Mouse (Mus musculus): Measurements from ENCODE around the gene Abcg5. TPM values are rescaled to one million over a fixed set of nuclear protein-coding genes. Genes with fewer than 3 reads are reported as not detected.

Gene Abcg5
- total RNA-seq, 2 experiments from 2014 or later, result not detected

- intact Hi-C loops (cut with DNase I), result no loop called here
- DNase-seq (ENCODE audit: low spot score in 2 of 2), result no peak
Observed at GRCm38 (mm10) chr17:84650302-84651017, 32.4 kb downstream of the Abcg5 start.

- intact Hi-C loops (cut with DNase I), result no loop called here
- DNase-seq (ENCODE audit: low spot score in 2 of 2), result no peak
Observed at GRCm38 (mm10) chr17:84647630-84648029, 35.2 kb downstream of the Abcg5 start.

DNA sequence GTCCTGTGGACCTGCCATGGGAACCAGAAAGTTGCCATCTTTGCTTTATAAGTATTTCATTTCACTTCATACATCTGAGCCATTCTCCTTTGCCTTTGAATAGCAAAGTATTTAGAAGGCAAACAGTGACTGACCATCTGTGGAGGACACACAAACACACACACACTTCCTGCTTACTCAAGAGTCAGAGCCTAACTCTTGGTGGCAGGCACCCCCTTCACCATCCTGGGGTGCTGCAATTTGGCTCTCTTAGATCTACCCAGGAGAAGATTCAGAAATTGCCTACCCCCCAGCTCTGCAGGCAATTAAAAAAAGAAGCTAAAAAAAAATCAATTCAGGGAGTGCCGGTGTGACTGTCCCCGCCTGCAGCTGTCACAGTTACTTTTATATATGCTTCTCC, 36.3 kb downstream of the Abcg5 start:
- DNase-seq (ENCODE audit: low spot score in 2 of 2), result no peak
- intact Hi-C loops (cut with DNase I), result no loop called here

DNA sequence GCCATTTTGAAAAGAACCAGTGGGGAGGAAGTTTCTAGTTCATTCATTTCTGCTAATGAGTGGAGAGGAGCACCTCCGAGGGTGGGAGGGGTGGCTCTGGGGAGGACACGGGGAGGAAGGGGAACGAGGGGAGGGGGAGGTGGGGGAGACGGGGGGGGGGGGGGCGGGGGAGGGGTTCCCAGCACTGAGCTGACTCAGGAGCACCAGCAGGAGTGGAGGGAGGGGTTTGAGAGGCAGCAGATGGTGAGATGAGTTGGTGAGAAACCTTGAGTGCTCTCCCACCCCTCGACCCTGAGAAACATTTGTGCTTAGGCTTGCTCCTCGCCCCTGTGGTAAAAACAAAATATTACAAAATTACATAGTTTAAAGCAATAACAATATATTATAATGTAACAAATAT, 36.9 kb downstream of the Abcg5 start:
- DNase-seq (ENCODE audit: low spot score in 2 of 2), result no peak
- intact Hi-C loops (cut with DNase I), result no loop called here

DNA sequence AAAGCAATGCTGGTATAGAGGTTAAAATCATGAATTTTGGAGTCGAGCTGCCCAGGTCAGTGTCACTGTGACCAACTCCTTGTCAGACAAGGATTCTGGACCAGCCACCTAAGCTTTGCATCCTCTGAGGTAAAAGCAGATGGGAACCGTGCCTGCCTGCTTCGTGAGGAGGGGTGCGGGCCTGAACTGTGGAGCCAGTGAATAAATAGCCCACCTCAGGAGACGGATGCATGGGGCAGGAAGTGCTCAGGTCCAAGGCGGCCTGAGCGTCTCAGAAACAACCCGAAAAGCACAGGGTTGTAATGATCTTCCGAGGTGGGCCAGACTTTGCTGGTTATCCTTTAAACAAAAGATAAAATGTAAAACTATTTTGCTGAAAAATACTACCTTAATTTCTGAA, 37.7 kb downstream of the Abcg5 start:
- intact Hi-C loops (cut with DNase I), result no loop called here
- no peak for DNase-seq (ENCODE audit: low spot score in 2 of 2)

DNA sequence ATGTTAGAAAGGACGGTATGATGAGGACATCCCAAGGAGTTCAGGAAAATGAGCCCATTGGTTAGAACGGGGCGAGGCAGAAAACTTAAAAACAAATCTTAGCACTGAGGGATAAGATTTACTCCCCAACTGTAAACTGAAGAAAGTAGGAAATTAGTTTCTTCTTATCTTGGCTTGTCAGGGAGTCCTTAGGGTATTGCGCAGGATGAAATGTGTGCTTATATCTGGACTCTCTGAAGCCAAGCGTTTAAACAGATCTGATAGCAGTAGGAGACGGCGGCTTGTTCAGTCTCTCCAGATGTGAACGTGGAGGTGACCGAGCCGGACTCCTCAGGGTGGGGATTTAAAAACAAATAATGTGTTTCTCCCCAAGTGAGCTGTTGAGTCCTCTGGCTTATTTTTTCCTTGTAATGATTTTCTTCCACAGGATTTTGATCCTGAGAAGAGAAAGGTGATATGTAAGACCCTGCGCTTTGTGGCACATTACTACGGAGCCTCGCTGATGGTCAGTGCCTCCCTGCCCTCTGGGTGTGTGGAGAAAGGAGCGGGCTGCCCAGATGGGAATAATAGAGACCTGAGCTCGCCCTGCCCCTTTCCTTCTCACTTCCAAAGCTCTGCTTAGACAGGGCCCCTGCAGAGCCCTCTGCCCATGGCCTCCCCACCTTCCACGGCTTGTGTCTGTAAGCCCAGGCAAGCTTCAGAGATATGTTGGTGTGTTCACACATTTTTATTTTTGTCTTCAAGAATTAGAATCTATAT, 38.3 kb downstream of the Abcg5 start:
- intact Hi-C loops (cut with DNase I), result loop anchor here (5.0 kb wide), 1 partner anchor 177 kb away; the partner anchor contains the start of gene Thada
- DNase-seq (ENCODE audit: low spot score in 2 of 2), result no peak

GRCm38 (mm10) chr17:84642324-84642723, 40.5 kb downstream of the Abcg5 start:
- intact Hi-C loops (cut with DNase I), result loop anchor here (5.0 kb wide), 1 partner anchor 175 kb away; the partner anchor contains the start of gene Thada
- DNase-seq (ENCODE audit: low spot score in 2 of 2), result no peak

DNA sequence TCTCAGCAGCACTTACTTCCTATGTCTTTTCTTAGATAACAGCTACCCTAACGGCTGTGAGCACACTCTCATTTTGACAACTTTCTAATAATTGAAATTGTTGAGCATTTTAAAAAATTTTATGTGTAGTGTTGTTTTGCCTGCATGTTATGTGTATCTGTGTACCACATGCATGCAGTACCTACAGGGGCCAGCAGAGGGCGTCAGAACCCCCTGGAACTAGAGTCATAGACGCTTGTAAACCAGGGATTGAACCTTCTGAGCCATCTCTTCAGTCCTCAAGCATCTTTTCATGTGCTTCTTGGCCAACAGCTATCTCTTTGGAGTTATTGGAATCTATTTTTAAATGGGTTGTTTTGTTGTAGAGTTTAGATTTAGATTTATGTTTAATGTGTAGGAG, 40.9 kb downstream of the Abcg5 start:
- intact Hi-C loops (cut with DNase I), result loop anchor here (5.0 kb wide), 1 partner anchor 175 kb away; the partner anchor contains the start of gene Thada
- peak; percentile 77 to 79 for DNase-seq (ENCODE audit: low spot score in 2 of 2)

- intact Hi-C loops (cut with DNase I), result loop anchor here (5.0 kb wide), 1 partner anchor 173 kb away; the partner anchor contains the start of gene Thada
- DNase-seq (ENCODE audit: low spot score in 2 of 2), result no peak
Observed at GRCm38 (mm10) chr17:84639796-84640378, 42.9 kb downstream of the Abcg5 start.

DNA sequence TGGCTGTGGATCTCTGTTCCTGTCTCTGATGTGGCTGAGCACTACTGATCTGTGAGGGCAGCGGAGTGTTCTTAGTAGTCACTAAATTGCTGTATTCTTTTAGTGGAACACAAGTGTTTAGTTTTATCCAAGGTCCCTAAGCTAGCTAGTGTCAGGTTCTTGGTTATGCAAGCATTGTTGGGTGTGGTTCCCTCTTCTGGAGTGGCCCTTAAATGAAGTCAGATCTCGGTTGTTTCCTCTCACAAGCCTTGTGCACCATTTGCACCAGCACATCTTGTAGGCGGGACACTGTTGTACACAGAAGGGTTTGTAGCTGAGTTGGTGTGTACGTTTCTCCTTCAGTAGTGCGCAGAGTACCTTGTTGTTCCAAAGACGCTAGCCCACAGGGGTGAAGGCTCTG, 44.8 kb downstream of the Abcg5 start:
- intact Hi-C loops (cut with DNase I), result no loop called here

DNA sequence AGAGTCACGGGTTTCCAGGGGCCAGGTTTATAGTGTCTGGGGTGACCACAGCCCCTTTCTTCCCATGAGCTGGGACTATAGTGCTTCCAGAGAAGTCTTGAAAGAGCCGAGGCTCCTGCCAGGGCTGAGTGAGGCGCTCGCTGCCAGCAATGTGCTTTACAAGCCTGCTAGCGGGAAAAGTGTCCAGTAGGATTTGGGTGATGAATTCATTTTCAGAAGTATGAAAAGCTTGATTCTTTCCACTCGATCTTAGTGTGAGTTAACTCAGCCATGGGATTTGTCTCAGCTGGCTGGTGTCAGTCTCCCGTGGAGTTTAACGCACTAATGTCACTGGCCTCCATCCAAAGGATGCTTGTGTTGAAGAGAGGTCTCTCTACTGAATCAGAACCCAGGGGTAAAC, 46.5 kb downstream of the Abcg5 start:
- DNase-seq (ENCODE audit: low spot score in 2 of 2), result no peak
- intact Hi-C loops (cut with DNase I), result no loop called here

More for the DNA sequence above, 44.8 kb downstream of the Abcg5 start:
- no peak for DNase-seq (ENCODE audit: low spot score in 2 of 2)

DNA sequence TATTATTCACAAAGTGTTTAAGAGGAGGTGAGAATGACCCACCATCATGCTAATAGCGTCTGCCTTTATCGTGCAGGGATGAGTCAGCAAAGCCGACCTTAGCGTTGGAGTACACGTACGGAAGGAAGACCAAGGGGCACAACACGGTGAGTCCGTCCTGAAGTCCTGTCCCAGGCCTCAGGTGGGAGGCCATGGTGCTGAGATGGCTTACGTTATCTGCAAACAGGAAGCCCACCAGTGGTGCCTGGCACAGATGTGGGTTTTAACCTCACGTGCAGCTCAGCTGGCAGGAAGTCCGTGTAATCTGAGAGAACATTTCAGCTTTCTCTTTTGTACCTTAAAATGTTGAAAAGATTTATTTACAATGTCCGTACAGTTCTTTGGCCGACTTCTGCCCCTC, 49.4 kb downstream of the Abcg5 start:
- intact Hi-C loops (cut with DNase I), result no loop called here
- DNase-seq (ENCODE audit: low spot score in 2 of 2), result no peak

GRCm38 (mm10) chr17:84631836-84632235, 51.0 kb downstream of the Abcg5 start:
- DNase-seq (ENCODE audit: low spot score in 2 of 2), result no peak
- intact Hi-C loops (cut with DNase I), result no loop called here

- no peak for DNase-seq (ENCODE audit: low spot score in 2 of 2)
- intact Hi-C loops (cut with DNase I), result no loop called here
Observed at GRCm38 (mm10) chr17:84628611-84629010, 54.2 kb downstream of the Abcg5 start.

GRCm38 (mm10) chr17:84627721-84628120, 55.1 kb downstream of the Abcg5 start:
- DNase-seq (ENCODE audit: low spot score in 2 of 2), result no peak
- intact Hi-C loops (cut with DNase I), result no loop called here

DNA sequence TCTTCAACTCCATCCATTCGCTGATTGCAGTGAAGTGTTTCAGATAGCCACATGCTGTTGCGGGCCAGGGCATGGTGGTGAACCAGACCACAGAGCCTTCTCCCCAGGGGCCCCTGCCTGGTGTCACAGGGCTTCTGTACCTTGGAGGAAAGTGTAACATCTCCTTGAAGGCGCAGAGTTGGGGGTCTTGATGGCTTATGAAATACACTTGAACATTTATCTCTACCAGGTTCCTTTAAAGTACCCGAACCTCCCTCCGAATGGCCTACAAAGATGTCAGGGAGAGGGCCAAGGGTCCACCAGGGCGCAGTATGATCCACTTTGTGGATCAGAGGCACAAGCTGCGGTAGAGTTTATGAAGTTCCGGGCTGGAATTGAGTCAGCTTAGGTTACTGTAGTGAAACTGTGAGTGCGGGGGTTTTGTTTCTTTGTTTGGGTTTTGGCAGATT, 55.9 kb downstream of the Abcg5 start:
- intact Hi-C loops (cut with DNase I), result no loop called here
- DNase-seq (ENCODE audit: low spot score in 2 of 2), result no peak

- intact Hi-C loops (cut with DNase I), result no loop called here
- DNase-seq (ENCODE audit: low spot score in 2 of 2), result peak; percentile 94 to 95
Observed at GRCm38 (mm10) chr17:84626276-84626856, 56.4 kb downstream of the Abcg5 start, which contains the start of gene Dync2li1. Gene Dync2li1, plus strand, starts transcription at chr17:84626496.

GRCm38 (mm10) chr17:84622873-84623272, 59.9 kb downstream of the Abcg5 start:
- intact Hi-C loops (cut with DNase I), result no loop called here
- DNase-seq (ENCODE audit: low spot score in 2 of 2), result no peak

- intact Hi-C loops (cut with DNase I), result no loop called here
- DNase-seq (ENCODE audit: low spot score in 2 of 2), result no peak
Observed at GRCm38 (mm10) chr17:84622028-84622427, 60.8 kb downstream of the Abcg5 start.

DNA sequence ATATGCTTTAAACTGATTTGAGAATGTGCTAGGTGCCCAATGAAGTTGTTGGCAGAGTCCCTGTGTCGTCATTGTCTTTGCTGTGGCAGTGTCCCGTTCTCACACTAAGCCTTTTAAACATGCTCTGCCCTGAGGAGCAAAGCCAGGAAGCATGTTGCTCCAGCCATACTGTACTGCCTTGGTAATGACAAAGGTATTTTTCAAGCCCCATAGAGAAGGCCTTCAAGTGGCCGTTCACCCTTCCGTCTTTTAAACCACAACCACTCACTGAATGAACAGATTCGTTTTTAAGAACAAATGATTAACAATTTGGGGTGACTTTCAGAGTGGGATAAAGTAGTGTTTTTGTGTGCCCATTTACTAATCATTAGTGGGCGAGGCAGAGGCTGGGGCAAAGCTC, 61.6 kb downstream of the Abcg5 start:
- intact Hi-C loops (cut with DNase I), result no loop called here
- DNase-seq (ENCODE audit: low spot score in 2 of 2), result no peak

All from left cerebral cortex, postnatal 14 days (tissue).